Mouse (Mus musculus): ENCODE results near the gene Trappc12.

Gene Trappc12

GRCm38 (mm10) chr12:28732631-28733030, 17.6 kb downstream of the Trappc12 start:
- DNase-seq, result no peak

- DNase-seq, result no peak
Measured at GRCm38 (mm10) chr12:28727061-28727460, 23.2 kb downstream of the Trappc12 start.

GRCm38 (mm10) chr12:28726204-28726603, 24.1 kb downstream of the Trappc12 start:
- no peak for DNase-seq

GRCm38 (mm10) chr12:28724366-28724765, 25.9 kb downstream of the Trappc12 start:
- DNase-seq, result no peak

GRCm38 (mm10) chr12:28718106-28718505, 32.2 kb downstream of the Trappc12 start:
- no peak for DNase-seq

- DNase-seq, result no peak
Measured at GRCm38 (mm10) chr12:28717066-28717465, 33.2 kb downstream of the Trappc12 start.

- DNase-seq, result no peak
Measured at GRCm38 (mm10) chr12:28714822-28715632, 35.2 kb downstream of the Trappc12 start.

GRCm38 (mm10) chr12:28710566-28711185, 39.6 kb downstream of the Trappc12 start:
- DNase-seq, result no peak

- DNase-seq, result no peak
Measured at GRCm38 (mm10) chr12:28708154-28708553, 42.1 kb downstream of the Trappc12 start.

GRCm38 (mm10) chr12:28705204-28705603, 45.1 kb downstream of the Trappc12 start:
- no peak for DNase-seq

- DNase-seq, result no peak
Measured at GRCm38 (mm10) chr12:28704381-28704780, 45.9 kb downstream of the Trappc12 start.

- no peak for DNase-seq
Measured at GRCm38 (mm10) chr12:28701302-28701701, 49.0 kb downstream of the Trappc12 start.

- peak; percentile 70 for DNase-seq
Measured at GRCm38 (mm10) chr12:28700561-28701025, 49.7 kb downstream of the Trappc12 start.

- no peak for DNase-seq
Measured at GRCm38 (mm10) chr12:28700101-28700511, 50.2 kb downstream of the Trappc12 start.

- peak; percentile 71 for DNase-seq
Measured at GRCm38 (mm10) chr12:28699656-28700055, 50.6 kb downstream of the Trappc12 start.

GRCm38 (mm10) chr12:28699086-28699485, 51.2 kb downstream of the Trappc12 start:
- no peak for DNase-seq

GRCm38 (mm10) chr12:28697821-28698595, 52.3 kb downstream of the Trappc12 start:
- DNase-seq, result no peak

- peak; percentile 44 for DNase-seq
Measured at GRCm38 (mm10) chr12:28694776-28695175, 55.5 kb downstream of the Trappc12 start.

- DNase-seq, result no peak
Measured at GRCm38 (mm10) chr12:28694231-28694630, 56.0 kb downstream of the Trappc12 start.

GRCm38 (mm10) chr12:28693738-28694137, 56.5 kb downstream of the Trappc12 start:
- no peak for DNase-seq

- DNase-seq, result no peak
Measured at GRCm38 (mm10) chr12:28690730-28691129, 59.5 kb downstream of the Trappc12 start.

- DNase-seq, result no peak
Measured at GRCm38 (mm10) chr12:28688996-28689395, 61.3 kb downstream of the Trappc12 start.

- no peak for DNase-seq
Measured at GRCm38 (mm10) chr12:28686199-28686879, 63.9 kb downstream of the Trappc12 start.
